ENCODE assay signal across 8 mouse cellular contexts in genomic region chr13:76969386-76969785, GRCm38 (mm10).
A peak's percentile ranks its signal among the peaks of the same experiment; 100 is the strongest.
DNase-seq lines count a peak whose midpoint lies in the region; ATAC-seq and TF ChIP-seq lines count a peak whose summit lies in the region.

No protein-coding gene starts in this region.

- H3K79me2 ChIP-seq in heart, adult 2 months (replicated peaks; ENCODE audit: control insufficient read depth, insufficient read depth, low read length), result no peaks in the 10 kb centered on the region

- H3K27ac ChIP-seq in heart, adult 2 months, result no peak overlapping the region
- H3K27ac ChIP-seq in forebrain, embryonic 16.5 days (ENCODE audit: low read length), result no peak overlapping the region
- H3K27ac ChIP-seq in midbrain, embryonic 15.5 days, result no peak overlapping the region

- TF ChIP-seq CTCF in heart, adult 2 months (IDR thresholded peaks at IDR 0.05), result peak; percentile 83

- no peak overlapping the region for H3K4me3 ChIP-seq in heart, adult 2 months
- H3K4me3 ChIP-seq in forebrain, embryonic 16.5 days (replicated peaks; ENCODE audit: low read length), result no peak overlapping the region
- H3K4me3 ChIP-seq in midbrain, embryonic 15.5 days, result no peak overlapping the region

- no peak overlapping the region for H3K4me2 ChIP-seq in forebrain, embryonic 16.5 days (ENCODE audit: low read length)
- no peak overlapping the region for H3K4me2 ChIP-seq in midbrain, embryonic 15.5 days

- H3K9ac ChIP-seq in heart, adult 2 months (ENCODE audit: low read depth, low read length), result no peak overlapping the region
- no peak overlapping the region for H3K9ac ChIP-seq in forebrain, embryonic 16.5 days (replicated peaks; ENCODE audit: low read depth, low read length)
- H3K9ac ChIP-seq in midbrain, embryonic 15.5 days, result no peak overlapping the region

- no peaks in the 10 kb centered on the region for H3K4me1 ChIP-seq in heart, adult 2 months (ENCODE audit: control insufficient read depth, insufficient read depth, low read length)
- H3K4me1 ChIP-seq in forebrain, embryonic 16.5 days (replicated peaks; ENCODE audit: control insufficient read depth, insufficient read depth, low read length), result no peaks in the 10 kb centered on the region
- H3K4me1 ChIP-seq in midbrain, embryonic 15.5 days, result no peaks in the 10 kb centered on the region

- DNase-seq in heart, adult 2 months, result no peak
- no peak for DNase-seq in heart, adult 9 months (ENCODE audit: low spot score in 2 of 2)
- peak; percentile 20 to 28 for DNase-seq in B cell, adult 2 months
- peak; percentile 9 for DNase-seq in c-Kit-positive CD71-positive TER-119-negative erythroid progenitor cells, embryonic 14.5 days (ENCODE audit: low read depth)
- peak; percentile 9 for DNase-seq in left cerebral cortex, adult 11 months (ENCODE audit: low spot score)
- no peak for DNase-seq in thymus, postnatal 36 days

- ATAC-seq in forebrain, embryonic 16.5 days, result peak; percentile 83
- ATAC-seq in midbrain, embryonic 15.5 days (replicated peaks), result peak; percentile 86

- no peaks in the 10 kb centered on the region for H3K9me3 ChIP-seq in forebrain, embryonic 16.5 days (ENCODE audit: control insufficient read depth, low read length)
- H3K9me3 ChIP-seq in midbrain, embryonic 15.5 days, result no peaks in the 10 kb centered on the region

- 3% methylated on average over 2 of the region's 2 CpGs for WGBS in heart, adult 2 months
- WGBS in forebrain, embryonic 16.5 days, result 0% methylated on average over 2 of the region's 2 CpGs
- 1% methylated on average over 2 of the region's 2 CpGs for WGBS in midbrain, embryonic 15.5 days

- H3K36me3 ChIP-seq in heart, adult 2 months (ENCODE audit: control insufficient read depth, insufficient read depth, low read length), result no peaks in the 10 kb centered on the region
- H3K36me3 ChIP-seq in forebrain, embryonic 16.5 days (ENCODE audit: control insufficient read depth, insufficient read depth), result no peaks in the 10 kb centered on the region
- no peaks in the 10 kb centered on the region for H3K36me3 ChIP-seq in midbrain, embryonic 15.5 days (replicated peaks)

- H3K27me3 ChIP-seq in heart, adult 2 months (ENCODE audit: control insufficient read depth, insufficient read depth, low read length), result no peaks in the 10 kb centered on the region
- no peaks in the 10 kb centered on the region for H3K27me3 ChIP-seq in forebrain, embryonic 16.5 days (replicated peaks; ENCODE audit: control insufficient read depth, insufficient read depth, low read length)
- no peaks in the 10 kb centered on the region for H3K27me3 ChIP-seq in midbrain, embryonic 15.5 days (replicated peaks)

- TF ChIP-seq EP300 in heart, adult 2 months (IDR thresholded peaks at IDR 0.05; ENCODE audit: insufficient read depth, low read depth, low read length), result no peak

- TF ChIP-seq POLR2A in heart, adult 2 months (IDR thresholded peaks at IDR 0.05; ENCODE audit: insufficient read depth, low read depth, low read length), result no peak

- intact Hi-C loops in heart, adult 2 months (cut with DNase I), result no loop called here

Comparison
In these comparisons a context has a peak if more than half of its experiments do, and no peak if none do; other contexts are left out.
1. DNase-seq: peak in B cell, adult 2 months (2 of 2), c-Kit-positive CD71-positive TER-119-negative erythroid progenitor cells, embryonic 14.5 days (single experiment) and left cerebral cortex, adult 11 months (single experiment); none in heart, adult 2 months (0 of 2), heart, adult 9 months (0 of 2) and thymus, postnatal 36 days (0 of 2).